Mouse (Mus musculus) E14TG2a.4 (cell line): ENCODE data around the gene Gimap3.

ENCODE experiments used
- H3K27me3 ChIP-seq: 2 replicates; pipeline ENCODE4 v1.6.1; 2014; ENCODE audit warnings: low read length, control low read depth; ENCODE audit not compliant: insufficient read depth
- H3K36me3 ChIP-seq: 2 replicates; pipeline ENCODE4 v1.6.1; 2014; ENCODE audit warnings: low read length, control low read depth; ENCODE audit not compliant: insufficient read depth
- H3K4me1 ChIP-seq: replicated peaks from 2 replicates; pipeline ENCODE4 v1.6.1; 2014; ENCODE audit warnings: low read depth, low read length, control low read depth
- H3K4me3 ChIP-seq: replicated peaks from 2 replicates; pipeline ENCODE4 v1.5.1; 2014; ENCODE audit warnings: mild to moderate bottlenecking, low read length
- H3K9me3 ChIP-seq: 2 replicates; pipeline ENCODE4 v1.6.1; 2014; ENCODE audit warnings: low read length, control low read depth
- CTCF ChIP-seq: conservative IDR thresholded peaks from 2 replicates; pipeline ENCODE4 v1.5.1; 2014; ENCODE audit warnings: low read length
- NANOG ChIP-seq: IDR thresholded peaks from 2 replicates; pipeline ENCODE4 v1.6.1; 2014; ENCODE audit warnings: borderline replicate concordance, low read length, mixed read lengths
- POU5F1 ChIP-seq: IDR thresholded peaks from 2 replicates; pipeline ENCODE4 v1.6.1; 2014; ENCODE audit warnings: low read length, borderline replicate concordance

Gene Gimap3

DNA sequence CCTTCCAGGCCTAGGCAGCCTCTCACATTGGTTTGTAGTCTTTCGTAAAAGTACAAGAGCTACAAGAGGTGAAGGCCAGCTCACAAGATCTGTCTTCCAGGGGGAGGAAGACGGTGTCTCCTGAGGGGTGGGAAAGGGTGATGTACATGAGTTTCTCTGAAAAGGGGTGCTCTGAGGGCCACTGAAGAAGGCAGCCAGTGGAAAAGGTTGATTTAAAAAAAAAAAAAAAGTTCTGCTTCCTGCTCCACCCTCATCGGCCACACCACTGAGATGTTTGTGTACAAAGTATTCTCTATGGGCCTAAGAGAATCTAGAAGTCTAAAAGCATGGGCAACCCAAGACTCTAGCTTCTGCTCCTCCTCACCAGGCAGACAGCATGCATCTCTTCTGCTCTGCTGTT lies at the start of gene Gimap3:
Gimap3 (minus strand) TSS at position 156 of the 400 bp plus-strand sequence.
- H3K27me3 ChIP-seq: no peaks in the 10 kb centered on the region
- TF ChIP-seq NANOG: no peak
- TF ChIP-seq POU5F1: no peak
- TF ChIP-seq CTCF: no peak
- H3K4me1 ChIP-seq: peaks cover 8% of the 10 kb centered on the region; the same call in 1 of the 2 replicates
- no peaks in the 10 kb centered on the region for H3K36me3 ChIP-seq
- H3K4me3 ChIP-seq: no peak within 1 kb of the TSS
- H3K9me3 ChIP-seq: peaks cover 21% of the 10 kb centered on the region

DNA sequence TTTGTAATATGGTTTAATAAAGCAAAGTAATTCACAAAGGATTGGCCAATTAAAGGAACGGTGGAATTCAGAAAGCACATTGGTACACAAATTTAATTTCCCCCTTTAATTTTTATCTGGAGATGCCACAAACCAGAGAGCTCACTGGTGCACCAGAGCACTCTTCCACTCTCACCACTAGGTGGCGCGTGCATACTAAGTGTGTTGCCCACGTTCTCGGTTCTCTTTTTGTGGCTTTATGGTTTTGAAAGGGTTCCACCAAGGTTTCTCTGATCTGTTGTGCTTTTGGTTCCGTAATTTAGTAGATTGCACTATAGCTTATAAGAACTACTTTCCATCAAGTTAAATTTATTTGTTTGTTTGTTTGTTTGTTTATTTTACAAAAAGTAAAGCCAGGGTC lies 47.2 kb upstream of the Gimap3 start:
- Histone ChIP-seq H3K36me3 (no peaks in the 10 kb centered on the region), H3K4me3 (no peak overlapping the region), H3K4me1 (0 out of 2 replicates have a peak, but pooled peaks cover 4% of the 10 kb centered on the region), H3K9me3 (peaks cover 4% of the 10 kb centered on the region), H3K27me3 (no peaks in the 10 kb centered on the region; the same call in 1 of the 2 replicates)
- no peak for TF ChIP-seq NANOG
- TF ChIP-seq POU5F1: no peak
- TF ChIP-seq CTCF: peak; percentile 84

DNA sequence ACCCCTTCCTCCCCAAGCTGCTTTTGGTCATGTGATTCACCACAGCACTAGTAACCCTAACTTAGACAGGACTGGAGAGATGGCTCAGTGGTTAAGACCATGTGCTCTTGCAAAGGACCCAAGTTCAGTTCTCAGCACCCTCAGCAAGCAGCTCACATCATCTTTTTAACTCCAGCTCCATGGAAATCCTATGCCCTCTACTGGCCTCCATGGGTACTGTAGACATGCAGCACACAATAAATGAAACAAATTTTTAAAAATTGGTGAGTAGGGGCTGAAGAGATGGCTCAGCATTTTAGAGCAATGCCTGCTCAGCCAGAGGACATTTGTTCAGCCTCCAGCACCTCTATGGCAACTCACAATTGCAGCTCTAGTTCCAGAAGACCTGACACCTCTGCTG lies 44.4 kb upstream of the Gimap3 start:
- Histone ChIP-seq H3K4me1 (0 out of 2 replicates have a peak, but pooled peaks cover 4% of the 10 kb centered on the region), H3K4me3 (no peak overlapping the region), H3K27me3 (no peaks in the 10 kb centered on the region; the same call in 1 of the 2 replicates), H3K9me3 (peaks cover 4% of the 10 kb centered on the region), H3K36me3 (no peaks in the 10 kb centered on the region)
- TF ChIP-seq CTCF: peak; percentile 64
- TF ChIP-seq POU5F1: no peak
- TF ChIP-seq NANOG: no peak

DNA sequence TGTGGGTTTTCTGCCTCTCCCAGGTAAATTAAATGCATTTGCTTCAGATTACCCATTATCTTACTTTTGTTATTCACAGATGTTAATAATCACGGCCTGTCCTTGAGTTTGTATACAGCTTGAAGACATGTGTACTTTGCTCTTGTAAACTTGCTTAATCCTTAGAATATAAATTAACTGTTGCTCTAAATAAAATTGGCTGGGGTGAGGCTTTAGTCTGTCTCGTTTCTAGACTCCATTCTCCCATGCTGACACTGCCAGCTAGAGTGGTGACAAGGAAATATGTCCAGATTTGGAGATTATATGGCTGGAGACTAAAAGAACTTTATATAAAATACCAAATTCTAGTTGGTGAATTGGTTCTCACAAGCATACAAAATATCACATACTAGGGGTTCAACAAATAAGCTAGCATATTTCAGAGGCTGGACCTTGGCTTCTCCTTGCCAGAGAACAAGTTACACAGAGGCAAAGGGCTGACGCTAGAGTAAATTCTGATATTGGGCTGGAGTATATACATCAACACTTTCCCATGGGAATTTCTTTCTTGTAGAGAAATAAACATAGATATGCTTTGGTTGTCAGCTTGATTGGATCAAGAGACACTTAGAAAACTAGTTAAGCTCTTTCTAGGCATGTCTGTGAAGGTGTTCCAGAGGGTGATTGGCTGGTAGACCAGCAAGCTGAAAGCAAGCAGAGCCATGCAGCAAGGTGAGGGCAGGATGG lies 39.0 kb upstream of the Gimap3 start:
- no peaks in the 10 kb centered on the region for H3K27me3 ChIP-seq
- no peak for TF ChIP-seq CTCF
- TF ChIP-seq NANOG: no peak
- no peak for TF ChIP-seq POU5F1
- H3K4me1 ChIP-seq: no peaks in the 10 kb centered on the region
- H3K9me3 ChIP-seq: peaks cover 8% of the 10 kb centered on the region; the same call in 1 of the 2 replicates
- no peak overlapping the region for H3K4me3 ChIP-seq
- H3K36me3 ChIP-seq: no peaks in the 10 kb centered on the region

DNA sequence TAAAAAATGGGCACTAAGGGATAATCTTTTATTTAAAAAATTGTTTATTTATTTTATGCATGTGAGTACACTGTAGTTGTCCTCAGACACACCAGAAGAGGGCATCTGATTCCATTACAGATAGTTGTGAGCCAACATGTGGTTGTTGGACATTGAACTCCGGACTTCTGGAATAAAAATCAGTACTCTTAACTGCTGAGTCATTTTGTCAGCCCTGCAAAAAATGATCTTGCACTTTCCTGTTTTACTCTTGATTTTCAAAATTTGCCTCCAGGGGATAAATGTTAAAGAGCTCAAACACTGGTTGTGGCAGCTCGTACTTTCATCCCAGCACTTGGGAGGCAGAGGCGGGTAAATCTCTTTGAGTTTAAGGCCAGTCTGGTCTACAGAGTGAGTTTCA lies 36.1 kb upstream of the Gimap3 start:
- TF ChIP-seq POU5F1 (no peak), CTCF (no peak), NANOG (no peak)
- H3K4me3 ChIP-seq: no peak overlapping the region
- H3K4me1 ChIP-seq: no peaks in the 10 kb centered on the region

DNA sequence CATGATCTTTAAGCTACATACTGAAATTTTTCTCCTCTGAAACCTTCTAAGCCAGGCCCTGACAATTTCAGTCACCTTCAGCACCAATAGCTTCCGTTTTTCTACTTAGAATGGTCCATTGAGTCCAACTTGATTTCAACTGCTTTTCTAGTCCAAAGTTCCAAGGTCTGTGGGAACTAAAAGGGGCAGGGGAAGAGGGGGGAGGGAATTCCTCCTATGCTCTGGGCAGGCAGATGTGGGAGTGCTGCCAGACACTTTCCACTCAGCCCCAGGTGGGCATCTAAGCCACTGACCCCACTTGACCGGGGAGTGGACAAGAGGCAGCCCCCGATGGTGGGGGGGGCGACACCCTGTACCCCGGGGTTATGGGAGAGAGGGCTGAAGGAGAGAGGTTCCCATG lies 33.7 kb upstream of the Gimap3 start:
- Histone ChIP-seq H3K4me3 (no peak overlapping the region), H3K36me3 (no peaks in the 10 kb centered on the region), H3K4me1 (no peaks in the 10 kb centered on the region), H3K9me3 (peaks cover 12% of the 10 kb centered on the region; the same call in 1 of the 2 replicates), H3K27me3 (0 out of 2 replicates have a peak, but pooled peaks cover 2% of the 10 kb centered on the region)
- TF ChIP-seq CTCF: no peak
- TF ChIP-seq POU5F1: no peak
- no peak for TF ChIP-seq NANOG

More for the DNA sequence above, 36.1 kb upstream of the Gimap3 start:
- no peaks in the 10 kb centered on the region for H3K27me3 ChIP-seq
- no peaks in the 10 kb centered on the region for H3K36me3 ChIP-seq
- H3K9me3 ChIP-seq: peaks cover 12% of the 10 kb centered on the region; the same call in 1 of the 2 replicates

DNA sequence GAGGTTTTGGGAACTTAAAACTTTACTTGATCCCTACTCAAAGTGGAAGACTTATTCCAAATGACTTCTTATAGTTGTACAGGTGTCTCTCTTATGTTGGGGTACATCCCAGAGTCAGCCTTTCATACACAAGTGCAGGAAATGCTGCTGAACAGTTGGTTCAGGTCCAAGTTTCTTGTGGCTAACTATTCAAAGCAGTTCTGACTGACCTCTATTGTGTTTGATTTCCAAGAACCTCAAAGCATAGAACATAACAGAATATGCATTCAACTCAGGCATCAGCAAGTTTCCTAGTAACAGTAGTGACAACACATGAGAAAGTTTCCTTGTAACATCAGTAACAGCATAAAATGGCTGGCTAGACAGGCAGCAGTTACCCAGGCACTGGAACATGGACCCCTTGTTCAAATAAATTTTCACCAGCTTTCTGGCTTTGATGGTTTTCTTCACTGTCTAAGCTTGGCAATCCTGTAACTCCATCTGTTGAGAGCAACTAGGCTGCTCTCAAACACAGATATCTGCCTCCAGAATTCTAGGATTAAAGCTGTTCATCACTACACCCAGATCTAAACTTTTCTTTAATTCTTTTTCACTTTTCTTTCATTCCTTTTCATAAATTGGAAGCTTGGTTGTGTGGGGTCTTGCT lies 32.9 kb upstream of the Gimap3 start:
- no peak for TF ChIP-seq CTCF
- TF ChIP-seq NANOG: no peak
- TF ChIP-seq POU5F1: no peak
- H3K27me3 ChIP-seq: 0 out of 2 replicates have a peak, but pooled peaks cover 2% of the 10 kb centered on the region

DNA sequence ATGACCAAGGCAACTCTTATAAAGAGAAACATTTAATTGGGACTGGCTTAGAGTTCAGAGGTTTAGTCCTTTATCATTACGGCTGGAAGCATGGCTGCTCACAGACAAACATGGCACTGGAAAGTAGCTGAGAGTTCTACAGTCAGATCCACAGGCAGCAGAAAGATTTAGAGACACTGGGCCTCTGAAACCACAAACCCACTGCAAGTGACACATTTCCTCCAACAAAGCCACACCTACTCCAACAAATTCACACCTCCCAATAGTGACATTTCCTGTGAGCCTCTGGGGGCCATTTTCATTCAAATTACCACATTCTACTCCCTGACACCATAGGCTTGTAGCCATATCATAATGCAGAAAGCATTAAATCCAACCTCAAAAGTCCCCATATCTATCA lies 31.2 kb upstream of the Gimap3 start:
- H3K4me1 ChIP-seq: no peaks in the 10 kb centered on the region
- TF ChIP-seq NANOG (no peak), CTCF (no peak), POU5F1 (no peak)
- H3K36me3 ChIP-seq: no peaks in the 10 kb centered on the region
- H3K27me3 ChIP-seq: 0 out of 2 replicates have a peak, but pooled peaks cover 2% of the 10 kb centered on the region
- peaks cover 12% of the 10 kb centered on the region; the same call in 1 of the 2 replicates for H3K9me3 ChIP-seq
- no peak overlapping the region for H3K4me3 ChIP-seq

More for the DNA sequence above, 32.9 kb upstream of the Gimap3 start:
- Histone ChIP-seq H3K4me3 (no peak overlapping the region), H3K36me3 (no peaks in the 10 kb centered on the region), H3K9me3 (peaks cover 12% of the 10 kb centered on the region; the same call in 1 of the 2 replicates), H3K4me1 (no peaks in the 10 kb centered on the region)
